Mouse (Mus musculus) liver, embryonic 14.5 days (tissue): Measurements from ENCODE around the gene Rab7. TPM values are rescaled to one million over a fixed set of nuclear protein-coding genes. Genes with fewer than 3 reads are reported as not detected.

Experiments used
- ATAC-seq: fragments of 200-750 bp; cut with Nextera tagmentation; 2 replicates; pipeline ENCODE4 v1.8.0; 2017; ENCODE audit warnings: moderate number of reproducible peaks, mild to moderate bottlenecking, moderate library complexity; ENCODE audit not compliant: insufficient read depth
- DNase-seq, 3 experiments: peaks; one replicate each; pipeline ENCODE4 v3.0.0-alpha.2; 2012 to 2013; ENCODE audit warnings: low read depth in 3 of 3, low spot score in 3 of 3
- H3K27ac ChIP-seq: fragments of 300-500 bp; sonication (generic); 2 replicates; pipeline ENCODE4 v1.5.1; 2014; ENCODE audit warnings: moderate library complexity, mild to moderate bottlenecking, control low read depth, inconsistent platforms
- H3K27me3 ChIP-seq: fragments of 300-500 bp; sonication (generic); 2 replicates; pipeline ENCODE4 v1.6.1; 2014; ENCODE audit warnings: mild to moderate bottlenecking, low read length, moderate library complexity; ENCODE audit not compliant: control insufficient read depth, insufficient read depth
- H3K36me3 ChIP-seq: fragments of 300-500 bp; sonication (generic); replicated peaks from 2 replicates; pipeline ENCODE4 v1.6.1; 2014; ENCODE audit warnings: low read depth; ENCODE audit not compliant: control insufficient read depth, insufficient read depth
- H3K4me1 ChIP-seq, 2 experiments: fragments of 200-500 bp in 1 of 2; fragments of 300-500 bp in 1 of 2; sonication (generic) in 1 of 2; replicated peaks; 2 replicates each; pipeline ENCODE4 v1.6.1; 2012 to 2014; ENCODE audit warnings: antibody characterized with exemption in 1 of 2, inconsistent platforms in 1 of 2, low read length in 1 of 2; ENCODE audit not compliant: control insufficient read depth in 2 of 2, insufficient read depth in 2 of 2
- H3K4me2 ChIP-seq: fragments of 300-500 bp; sonication (generic); 2 replicates; pipeline ENCODE4 v1.6.1; 2014; ENCODE audit warnings: low read depth, mild to moderate bottlenecking, control low read depth, moderate library complexity
- H3K4me3 ChIP-seq, 2 experiments: fragments of 200-500 bp in 1 of 2; fragments of 300-500 bp in 1 of 2; sonication (generic) in 1 of 2; 2 replicates each; pipeline ENCODE4 v1.5.1; 2012 to 2014; ENCODE audit warnings: low read depth in 2 of 2, low read length in 2 of 2, mild to moderate bottlenecking in 2 of 2, control low read depth in 1 of 2, inconsistent platforms in 1 of 2, moderate library complexity in 1 of 2; ENCODE audit not compliant: insufficient read depth in 1 of 2
- H3K9ac ChIP-seq: fragments of 300-500 bp; sonication (generic); replicated peaks from 2 replicates; pipeline ENCODE4 v1.6.1; 2014; ENCODE audit warnings: mild to moderate bottlenecking, control low read depth, moderate library complexity
- H3K9me3 ChIP-seq: fragments of 300-500 bp; sonication (generic); 2 replicates; pipeline ENCODE4 v1.6.1; 2016; ENCODE audit warnings: low read length, mixed read lengths; ENCODE audit not compliant: control insufficient read depth
- CTCF ChIP-seq: IDR thresholded peaks from 2 replicates; pipeline ENCODE4 v1.5.1; 2016; ENCODE audit warnings: antibody characterized with exemption, low read depth, control low read depth
- EP300 ChIP-seq: IDR thresholded peaks from 2 replicates; pipeline ENCODE4 v1.6.1; 2016; ENCODE audit warnings: antibody characterized with exemption, low read depth
- WGBS: fragments of 180-500 bp; shearing (Covaris S2); extraction: QIAGEN DNeasy Blood & Tissue Kit; methylation state at CpG from one replicate; pipeline ENCODE4 v1.1.7; 2014; ENCODE audit not compliant: insufficient replicate concordance; 5-methylcytosine and 5-hydroxymethylcytosine counted together
- polyA plus RNA-seq, 2 experiments: library from polyadenylated mRNA; depleted of rRNA in 1 of 2; stranded (reverse) in 1 of 2; unstranded in 1 of 2; fragments of >200 nt; fragmentation: Nextera tagmentation in 1 of 2; extraction: Ambion mirVana in 1 of 2; gene quantifications; 2 replicates each; pipeline versions ENCODE4 v1.2.1 to v1.2.3; 2012 to 2014

Rab7 gene
- polyA plus RNA-seq, 2 experiments: 76.7 to 110 TPM

DNA sequence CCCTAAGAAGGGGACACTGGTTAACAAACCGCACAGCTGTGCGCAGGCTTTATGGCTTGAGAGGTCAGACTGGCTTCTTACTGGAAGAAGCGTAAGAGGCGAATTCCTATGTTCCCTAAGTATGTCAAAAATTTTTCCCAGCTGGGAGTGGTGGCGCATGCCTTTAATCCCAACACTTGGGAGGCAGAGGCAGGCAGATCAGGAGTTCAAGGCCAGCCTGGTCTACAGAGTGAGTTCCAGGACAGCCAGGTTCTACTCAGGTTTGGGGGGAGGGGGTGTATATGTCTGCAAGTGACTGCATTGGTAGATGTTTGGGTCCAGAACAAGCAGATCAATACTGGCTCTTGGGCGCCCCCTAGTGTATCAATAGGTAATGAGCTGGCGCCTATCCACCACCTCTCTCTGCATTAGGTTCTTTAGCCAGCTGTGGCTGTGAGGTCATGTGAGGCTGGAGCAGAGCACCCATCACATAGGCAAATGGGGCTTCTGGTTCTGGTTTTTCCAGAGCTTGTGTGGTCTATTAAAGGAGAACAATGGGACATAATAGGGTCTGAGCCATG lies 47.3 kb downstream of the Rab7 start:
- WGBS: 61% methylated on average over 7 of the region's 7 CpGs
- peak; percentile 42; the same call in 1 of the 2 replicates for ATAC-seq
- H3K4me3 ChIP-seq: no peak overlapping the region
- H3K4me1 ChIP-seq: peaks cover 8 to 15% of the 10 kb centered on the region in 2 experiments
- H3K27ac ChIP-seq: no peak overlapping the region
- H3K9ac ChIP-seq: no peak overlapping the region
- no peak overlapping the region for H3K4me2 ChIP-seq
- no peaks in the 10 kb centered on the region for H3K9me3 ChIP-seq
- DNase-seq: peak; percentile 40 to 48 (median 47)
- peaks cover 16% of the 10 kb centered on the region for H3K36me3 ChIP-seq
- H3K27me3 ChIP-seq: no peaks in the 10 kb centered on the region
- TF ChIP-seq EP300 (no peak), CTCF (peak; percentile 89)

- no peaks in the 10 kb centered on the region for H3K27me3 ChIP-seq
These were observed 48.5 kb downstream of the Rab7 start for GRCm38 (mm10) chr6:87996606-87997005.

GRCm38 (mm10) chr6:87995519-87995918 lies 49.6 kb downstream of the Rab7 start:
- Histone ChIP-seq H3K9ac (no peak overlapping the region), H3K27me3 (no peaks in the 10 kb centered on the region), H3K4me2 (no peak overlapping the region), H3K4me1 (peaks cover 8 to 18% of the 10 kb centered on the region in 2 experiments), H3K36me3 (peaks cover 2% of the 10 kb centered on the region; the same call in 1 of the 2 replicates), H3K9me3 (no peaks in the 10 kb centered on the region), H3K4me3 (no peak overlapping the region), H3K27ac (no peak overlapping the region)
- TF ChIP-seq EP300: no peak
- no peak for TF ChIP-seq CTCF
- 41% methylated on average over 4 of the region's 4 CpGs for WGBS
- DNase-seq (no peak), ATAC-seq (no peak)

More at GRCm38 (mm10) chr6:87996606-87997005, 48.5 kb downstream of the Rab7 start:
- no peaks in the 10 kb centered on the region for H3K9me3 ChIP-seq
- no peak overlapping the region for H3K27ac ChIP-seq
- no peak overlapping the region for H3K9ac ChIP-seq
- H3K4me2 ChIP-seq: no peak overlapping the region
- DNase-seq (no peak), ATAC-seq (no peak)
- WGBS: 81% methylated on average over 9 of the region's 9 CpGs
- no peak overlapping the region for H3K4me3 ChIP-seq
- TF ChIP-seq CTCF (no peak), EP300 (no peak)
- peaks cover 12% of the 10 kb centered on the region for H3K36me3 ChIP-seq
- peaks cover 8 to 15% of the 10 kb centered on the region in 2 experiments for H3K4me1 ChIP-seq

GRCm38 (mm10) chr6:87993790-87994571 lies 51.1 kb downstream of the Rab7 start:
- no peaks in the 10 kb centered on the region for H3K27me3 ChIP-seq
- peaks cover 8 to 18% of the 10 kb centered on the region in 2 experiments for H3K4me1 ChIP-seq
- H3K9ac ChIP-seq: peak overlapping the region; percentile 6; the same call in 1 of the 2 replicates
- ATAC-seq (peak; percentile 75), DNase-seq (peak; percentile 30 to 57 (median 31))
- H3K27ac ChIP-seq: no peak overlapping the region
- H3K4me3 ChIP-seq: peak overlapping the region; percentile 33 to 40
- peak overlapping the region; percentile 57 for H3K4me2 ChIP-seq
- no peaks in the 10 kb centered on the region; the same call in 1 of the 2 replicates for H3K36me3 ChIP-seq
- no peak for TF ChIP-seq CTCF
- no peak for TF ChIP-seq EP300
- no peaks in the 10 kb centered on the region for H3K9me3 ChIP-seq
- 16% methylated on average over 18 of the region's 18 CpGs for WGBS

DNA sequence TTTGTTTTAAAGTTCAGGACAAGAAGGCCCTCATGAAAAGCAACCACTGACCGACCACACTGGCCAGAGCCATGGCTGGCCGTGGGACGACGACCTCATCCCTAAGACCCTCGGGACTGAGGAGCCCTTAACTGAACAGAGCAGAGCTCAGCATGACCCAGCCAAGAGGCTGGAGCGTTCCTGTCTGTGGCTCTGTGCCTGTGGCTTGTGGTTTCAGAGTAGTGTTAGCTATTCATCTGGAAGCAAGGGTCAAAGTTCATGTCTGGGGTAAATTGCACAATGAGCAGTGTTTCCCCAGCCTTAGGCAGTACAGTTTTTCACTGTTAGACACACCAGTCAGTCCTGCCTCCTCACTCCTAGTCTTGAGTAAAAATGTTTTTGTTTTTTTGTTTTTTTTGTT lies 52.3 kb downstream of the Rab7 start:
- peaks cover 8 to 18% of the 10 kb centered on the region in 2 experiments for H3K4me1 ChIP-seq
- H3K27ac ChIP-seq: peak overlapping the region; percentile 34; the same call in 1 of the 2 replicates
- DNase-seq (peak in 2 of 3 experiments; percentile 31 to 39), ATAC-seq (peak; percentile 65)
- no peaks in the 10 kb centered on the region for H3K36me3 ChIP-seq
- no peaks in the 10 kb centered on the region for H3K9me3 ChIP-seq
- 20% methylated on average over 6 of the region's 6 CpGs for WGBS
- H3K9ac ChIP-seq: no peak overlapping the region
- TF ChIP-seq EP300 (no peak), CTCF (no peak)
- no peak overlapping the region for H3K4me2 ChIP-seq
- no peaks in the 10 kb centered on the region for H3K27me3 ChIP-seq
- no peak overlapping the region for H3K4me3 ChIP-seq
